Mouse (Mus musculus) urinary bladder, postnatal 10 days (tissue): ENCODE measurements around the gene Ank3.

Experiments used
- DNase-seq: peaks from one replicate; pipeline ENCODE4 v3.0.0; 2022; ENCODE audit warnings: low spot score

The Ank3 gene

DNA sequence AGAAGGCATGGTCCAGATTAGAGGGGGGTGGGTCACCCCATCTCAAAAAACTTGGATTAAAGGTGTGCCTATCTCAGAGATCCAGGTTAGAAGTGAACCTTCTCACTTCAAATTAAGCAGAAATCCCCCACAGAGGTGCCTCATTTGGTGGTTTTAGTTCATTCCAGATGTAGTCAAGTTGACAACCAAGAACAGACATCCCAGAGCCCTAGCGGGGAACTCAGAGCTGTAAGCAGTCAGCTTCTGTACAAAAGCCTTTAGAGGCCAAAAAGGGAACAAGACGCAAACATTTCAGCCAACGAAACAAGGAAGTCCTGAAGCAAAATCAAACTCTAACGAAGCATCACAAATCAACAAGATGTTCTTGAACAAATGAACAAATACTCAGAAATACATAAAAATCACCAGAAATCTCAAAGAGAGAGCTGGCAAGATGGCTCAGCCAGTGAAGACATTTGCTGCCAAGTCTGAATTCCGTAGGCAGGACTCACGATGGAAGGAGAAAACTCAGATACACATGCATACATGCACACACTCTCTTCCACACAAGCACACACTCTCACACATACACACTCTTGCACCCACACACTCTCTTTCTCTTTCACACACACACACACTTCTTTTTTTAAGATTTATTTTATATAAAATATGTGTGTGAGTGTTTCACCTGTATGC is 665.4 kb downstream of the Ank3 start:
- no peak for DNase-seq

DNA sequence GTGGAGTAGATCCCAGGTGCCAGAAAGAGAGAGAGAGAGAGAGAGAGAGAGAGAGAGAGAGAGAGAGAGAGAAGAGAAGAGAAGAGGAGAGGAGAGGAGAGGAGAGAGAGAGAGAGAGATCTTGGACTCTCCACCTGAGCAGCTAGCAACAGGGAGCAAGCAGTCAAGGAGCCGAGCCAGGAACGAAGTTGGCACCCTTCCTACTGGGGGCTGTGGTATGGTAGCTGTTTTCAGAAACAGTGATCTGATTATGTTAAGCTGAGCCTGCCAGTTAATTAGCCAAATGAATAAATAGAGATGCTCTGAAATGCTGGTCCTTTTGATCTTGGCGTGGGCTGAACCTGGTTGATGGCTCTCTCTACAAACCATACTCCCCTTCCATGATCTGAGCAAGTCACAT is 666.6 kb downstream of the Ank3 start:
- DNase-seq = no peak

DNA sequence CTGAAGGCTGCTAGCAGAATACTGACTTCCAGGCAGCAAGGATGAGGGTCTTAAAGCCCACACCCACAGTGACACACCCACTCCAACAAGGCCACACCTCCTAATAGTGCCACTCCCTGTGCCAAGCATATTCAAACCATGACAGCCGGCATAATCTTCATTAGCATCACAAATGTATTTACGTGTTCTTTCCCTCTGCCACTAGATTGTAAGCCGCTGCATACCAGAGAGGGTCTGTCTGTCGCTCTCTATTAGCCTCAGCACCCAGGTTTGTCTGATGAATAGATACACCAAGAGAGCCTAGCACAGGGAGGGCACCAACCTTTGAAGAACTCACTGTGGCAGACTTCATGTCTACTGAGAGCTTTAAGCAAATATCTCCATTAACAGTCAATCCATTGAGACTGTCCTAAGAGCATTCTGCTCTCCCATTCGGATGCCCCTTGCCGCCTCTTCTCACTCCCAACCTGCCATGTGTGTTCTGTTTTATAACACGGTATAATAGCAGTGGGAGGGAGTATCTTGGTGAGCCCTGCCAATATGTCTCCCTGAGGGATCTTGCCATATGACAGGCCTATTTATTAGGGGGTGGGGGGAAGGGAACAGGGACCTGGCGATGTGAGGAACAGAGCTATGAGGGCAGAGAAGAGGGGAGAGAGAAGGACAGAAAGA is 668.1 kb downstream of the Ank3 start:
- DNase-seq = no peak

DNA sequence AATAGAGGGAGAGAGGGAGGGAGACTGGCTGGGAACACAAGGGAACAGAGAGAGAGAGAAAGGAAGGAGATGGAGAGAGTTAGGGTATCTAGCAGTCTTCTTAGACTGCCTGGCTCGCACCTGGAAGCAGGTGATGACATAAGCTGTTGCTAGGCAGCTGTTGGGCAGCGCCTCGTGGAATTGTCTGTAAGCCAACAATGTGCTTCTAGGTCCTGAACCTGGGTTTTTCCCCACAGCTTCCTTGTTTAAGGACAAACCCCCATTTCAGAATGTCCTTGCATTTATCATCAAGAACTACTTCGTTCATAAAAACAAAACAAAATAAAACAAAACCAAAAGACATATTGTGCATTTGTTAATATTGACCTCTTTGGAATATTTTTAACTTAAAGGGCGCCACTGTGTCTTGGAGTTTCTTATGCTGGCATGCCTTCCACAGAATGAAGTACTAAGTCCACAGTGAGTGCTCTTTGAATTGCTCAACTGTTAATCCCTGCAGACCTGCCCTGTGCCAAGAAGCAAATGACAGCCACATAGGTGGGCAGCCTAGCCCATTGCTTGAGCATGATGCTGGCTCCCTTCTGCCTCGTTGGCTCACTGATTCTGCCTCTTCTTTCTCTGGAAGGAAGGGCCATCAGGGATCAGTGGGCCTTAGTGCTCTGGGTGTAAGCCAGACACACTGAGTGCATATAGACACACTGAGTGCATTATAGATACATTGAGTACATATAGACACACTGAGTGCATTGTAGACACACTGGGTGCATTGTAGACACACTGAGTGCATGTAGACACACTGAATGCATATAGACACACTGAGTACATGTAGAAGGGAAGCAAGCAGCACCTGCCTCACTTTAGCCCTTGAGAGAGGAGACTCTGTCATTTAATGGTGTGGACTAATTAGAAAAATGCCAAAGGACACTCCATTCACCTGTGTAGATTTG is 668.9 kb downstream of the Ank3 start:
- no peak for DNase-seq

DNA sequence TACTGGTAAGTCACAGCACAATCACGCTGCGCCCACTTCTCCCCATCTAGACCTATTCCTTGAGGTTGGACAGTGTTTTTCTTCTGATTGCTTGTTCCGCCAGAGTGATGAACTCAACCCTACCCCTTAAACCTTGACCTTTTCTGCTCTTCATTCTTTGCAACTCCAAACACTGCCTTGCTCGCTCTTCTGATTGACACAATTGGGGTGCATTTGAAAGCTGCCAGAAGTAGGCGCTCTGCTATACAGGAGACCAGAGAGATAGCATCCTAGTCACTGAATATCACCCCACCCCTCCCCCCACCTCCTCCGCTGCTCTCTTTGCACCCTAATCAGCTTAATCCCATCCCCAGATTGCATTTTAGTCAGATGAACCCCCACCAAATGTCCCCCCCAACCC is 670.7 kb downstream of the Ank3 start:
- no peak for DNase-seq

DNA sequence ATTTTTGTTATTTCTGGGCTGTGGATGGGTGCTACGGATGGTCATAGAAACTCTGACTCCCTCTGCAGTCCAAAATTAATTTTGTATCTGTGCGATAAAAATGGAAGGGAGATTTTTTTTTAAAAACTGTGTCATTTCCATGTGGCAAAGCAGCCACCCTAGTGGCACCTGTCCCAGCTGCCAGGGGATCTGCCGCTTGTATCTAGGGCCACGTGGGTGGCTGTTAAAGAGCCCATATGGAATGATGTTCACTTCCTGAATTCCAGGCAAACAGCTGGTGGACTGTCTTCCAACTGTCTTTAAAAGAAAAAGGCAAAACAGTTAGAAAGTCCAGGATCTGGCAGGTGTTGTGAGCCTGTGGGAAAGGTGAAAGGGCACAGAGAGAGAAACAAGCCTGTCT is 672.8 kb downstream of the Ank3 start:
- DNase-seq = no peak
